Mouse (Mus musculus) stomach, embryonic 15.5 days (tissue): ENCODE results near the gene Ncf1. TPM values are rescaled to one million over a fixed set of nuclear protein-coding genes. Genes with fewer than 3 reads are reported as not detected.

Experiments used
- ATAC-seq: fragments of 200-750 bp; cut with Nextera tagmentation; 2 replicates; pipeline ENCODE4 v1.8.0; 2017; ENCODE audit warnings: low read depth, moderate number of reproducible peaks, moderate TSS enrichment; ENCODE audit not compliant: insufficient read depth, low FRiP score
- H3K27ac ChIP-seq: fragments of 300-500 bp; sonication (generic); 2 replicates; pipeline ENCODE4 v1.5.1; 2015; ENCODE audit warnings: mild to moderate bottlenecking, inconsistent platforms
- H3K27me3 ChIP-seq: fragments of 300-500 bp; sonication (generic); replicated peaks from 2 replicates; pipeline ENCODE4 v1.6.1; 2015; ENCODE audit warnings: inconsistent platforms
- H3K36me3 ChIP-seq: fragments of 300-500 bp; sonication (generic); 2 replicates; pipeline ENCODE4 v1.6.1; 2015; ENCODE audit warnings: inconsistent platforms
- H3K4me1 ChIP-seq: fragments of 300-500 bp; sonication (generic); 2 replicates; pipeline ENCODE4 v1.6.1; 2015; ENCODE audit warnings: inconsistent platforms
- H3K4me2 ChIP-seq: fragments of 300-500 bp; sonication (generic); 2 replicates; pipeline ENCODE4 v1.6.1; 2015; ENCODE audit warnings: mild to moderate bottlenecking, inconsistent platforms
- H3K4me3 ChIP-seq: fragments of 300-500 bp; sonication (generic); replicated peaks from 2 replicates; pipeline ENCODE4 v1.5.1; 2015; ENCODE audit warnings: inconsistent platforms
- H3K9ac ChIP-seq: fragments of 300-500 bp; sonication (generic); 2 replicates; pipeline ENCODE4 v1.6.1; 2015; ENCODE audit warnings: inconsistent platforms
- H3K9me3 ChIP-seq: fragments of 300-500 bp; sonication (generic); 2 replicates; pipeline ENCODE4 v1.6.1; 2016; ENCODE audit warnings: inconsistent platforms
- whole genome bisulfite sequencing: fragments of 180-500 bp; shearing (Covaris S2); methylation state at CpG from one replicate; pipeline ENCODE4 v1.1.7; 2015; 5-methylcytosine and 5-hydroxymethylcytosine counted together
- polyA plus RNA-seq: library from polyadenylated mRNA; unstranded; fragments of >200 nt; fragmentation: Nextera tagmentation; extraction: Ambion mirVana; gene quantifications from 2 replicates; pipeline ENCODE4 v1.2.1, GENCODE M21; 2015

Gene Ncf1
- polyA plus RNA-seq, 1 experiment from 2014 or later: 7.9 TPM

- Histone ChIP-seq H3K27me3 (no peaks in the 10 kb centered on the region; the same call in 1 of the 2 replicates), H3K36me3 (no peaks in the 10 kb centered on the region), H3K4me3 (peak overlapping the region; percentile 11; the same call in 1 of the 2 replicates), H3K4me2 (0 out of 2 replicates have a peak overlapping the region, but pooled peaks have one; percentile 3), H3K4me1 (0 out of 2 replicates have a peak, but pooled peaks cover 14% of the 10 kb centered on the region), H3K9ac (no peak overlapping the region), H3K9me3 (no peaks in the 10 kb centered on the region), H3K27ac (no peak overlapping the region)
- ATAC-seq: no peak
- 44% methylated on average over 10 of the region's 11 CpGs for WGBS
These were observed 1.7 kb downstream of the Ncf1 start for GRCm38 (mm10) chr5:134227574-134228248.

GRCm38 (mm10) chr5:134226946-134227345, 2.5 kb downstream of the Ncf1 start:
- peaks cover 12% of the 10 kb centered on the region for H3K4me1 ChIP-seq
- no peaks in the 10 kb centered on the region for H3K9me3 ChIP-seq
- no peak overlapping the region for H3K9ac ChIP-seq
- H3K4me3 ChIP-seq: no peak overlapping the region
- H3K36me3 ChIP-seq: no peaks in the 10 kb centered on the region
- H3K4me2 ChIP-seq: no peak overlapping the region
- 57% methylated on average over 12 of the region's 12 CpGs for WGBS
- no peak overlapping the region for H3K27ac ChIP-seq
- ATAC-seq: no peak
- no peaks in the 10 kb centered on the region; the same call in 1 of the 2 replicates for H3K27me3 ChIP-seq

- Histone ChIP-seq H3K4me3 (no peak overlapping the region), H3K9me3 (no peaks in the 10 kb centered on the region), H3K27me3 (no peaks in the 10 kb centered on the region; the same call in 1 of the 2 replicates), H3K4me1 (peaks cover 18% of the 10 kb centered on the region), H3K4me2 (no peak overlapping the region), H3K27ac (no peak overlapping the region), H3K9ac (no peak overlapping the region), H3K36me3 (no peaks in the 10 kb centered on the region)
- no peak for ATAC-seq
- WGBS: 77% methylated on average over 30 of the region's 30 CpGs
These were observed 4.1 kb downstream of the Ncf1 start for GRCm38 (mm10) chr5:134225110-134225901.

- Histone ChIP-seq H3K9me3 (no peaks in the 10 kb centered on the region), H3K4me3 (peak overlapping the region; percentile 29), H3K4me1 (peaks cover 15% of the 10 kb centered on the region), H3K9ac (0 out of 2 replicates have a peak overlapping the region, but pooled peaks have one; percentile 4), H3K36me3 (no peaks in the 10 kb centered on the region), H3K27ac (no peak overlapping the region), H3K27me3 (no peaks in the 10 kb centered on the region; the same call in 1 of the 2 replicates), H3K4me2 (peak overlapping the region; percentile 70)
- no peak for ATAC-seq
- whole genome bisulfite sequencing: 5% methylated on average over 36 of the region's 36 CpGs
These were observed 7.7 kb downstream of the Ncf1 start for GRCm38 (mm10) chr5:134221708-134222150.

- no peak for ATAC-seq
- H3K27ac ChIP-seq: no peak overlapping the region
- 0 out of 2 replicates have a peak, but pooled peaks cover 3% of the 10 kb centered on the region for H3K36me3 ChIP-seq
- peaks cover 11% of the 10 kb centered on the region for H3K4me1 ChIP-seq
- 0 out of 2 replicates have a peak overlapping the region, but pooled peaks have one; percentile 4 for H3K9ac ChIP-seq
- no peaks in the 10 kb centered on the region for H3K9me3 ChIP-seq
- no peaks in the 10 kb centered on the region; the same call in 1 of the 2 replicates for H3K27me3 ChIP-seq
- peak overlapping the region; percentile 70 for H3K4me2 ChIP-seq
- H3K4me3 ChIP-seq: peak overlapping the region; percentile 29
- WGBS: 32% methylated on average over 4 of the region's 4 CpGs
These were observed 8.1 kb downstream of the Ncf1 start for GRCm38 (mm10) chr5:134221278-134221677.

- Histone ChIP-seq H3K27ac (no peak overlapping the region), H3K4me1 (peaks cover 11% of the 10 kb centered on the region), H3K4me2 (no peak overlapping the region), H3K36me3 (0 out of 2 replicates have a peak, but pooled peaks cover 5% of the 10 kb centered on the region), H3K27me3 (no peaks in the 10 kb centered on the region), H3K9me3 (no peaks in the 10 kb centered on the region), H3K4me3 (no peak overlapping the region), H3K9ac (no peak overlapping the region)
- 74% methylated on average over 7 of the region's 7 CpGs for WGBS
- no peak for ATAC-seq
These were observed 11.5 kb downstream of the Ncf1 start for GRCm38 (mm10) chr5:134217900-134218299.

- ATAC-seq: no peak
- peaks cover 9% of the 10 kb centered on the region; the same call in 1 of the 2 replicates for H3K4me1 ChIP-seq
These were observed 15.2 kb downstream of the Ncf1 start for GRCm38 (mm10) chr5:134214021-134214806.

GRCm38 (mm10) chr5:134209931-134210554, 19.4 kb downstream of the Ncf1 start:
- Histone ChIP-seq H3K27ac (no peak overlapping the region), H3K4me1 (peaks cover 9% of the 10 kb centered on the region; the same call in 1 of the 2 replicates), H3K9ac (no peak overlapping the region), H3K4me2 (no peak overlapping the region), H3K36me3 (no peaks in the 10 kb centered on the region), H3K4me3 (no peak overlapping the region), H3K27me3 (no peaks in the 10 kb centered on the region), H3K9me3 (no peaks in the 10 kb centered on the region)
- peak; percentile 63 for ATAC-seq
- 11% methylated on average over 11 of the region's 11 CpGs for WGBS

More at GRCm38 (mm10) chr5:134214021-134214806, 15.2 kb downstream of the Ncf1 start:
- H3K9me3 ChIP-seq: no peaks in the 10 kb centered on the region
- no peak overlapping the region for H3K4me3 ChIP-seq
- H3K9ac ChIP-seq: no peak overlapping the region
- H3K27ac ChIP-seq: no peak overlapping the region
- WGBS: 48% methylated on average over 12 of the region's 12 CpGs
- no peaks in the 10 kb centered on the region for H3K27me3 ChIP-seq
- H3K4me2 ChIP-seq: no peak overlapping the region
- 0 out of 2 replicates have a peak, but pooled peaks cover 5% of the 10 kb centered on the region for H3K36me3 ChIP-seq

- Histone ChIP-seq H3K4me2 (no peak overlapping the region), H3K4me1 (peaks cover 9% of the 10 kb centered on the region; the same call in 1 of the 2 replicates), H3K9me3 (no peaks in the 10 kb centered on the region), H3K27me3 (no peaks in the 10 kb centered on the region), H3K36me3 (peaks cover 5% of the 10 kb centered on the region), H3K4me3 (no peak overlapping the region), H3K27ac (no peak overlapping the region), H3K9ac (no peak overlapping the region)
- WGBS: 74% methylated on average over 10 of the region's 10 CpGs
- no peak for ATAC-seq
These were observed 22.7 kb downstream of the Ncf1 start for GRCm38 (mm10) chr5:134206721-134207120.

- no peaks in the 10 kb centered on the region for H3K4me1 ChIP-seq
- no peaks in the 10 kb centered on the region for H3K27me3 ChIP-seq
- H3K9ac ChIP-seq: no peak overlapping the region
- no peak for ATAC-seq
- H3K36me3 ChIP-seq: peaks cover 7% of the 10 kb centered on the region; the same call in 1 of the 2 replicates
- WGBS: 86% methylated on average over 8 of the region's 8 CpGs
- no peaks in the 10 kb centered on the region for H3K9me3 ChIP-seq
- no peak overlapping the region for H3K4me3 ChIP-seq
- no peak overlapping the region for H3K27ac ChIP-seq
- no peak overlapping the region for H3K4me2 ChIP-seq
These were observed 35.8 kb downstream of the Ncf1 start for GRCm38 (mm10) chr5:134193664-134194063.

- Histone ChIP-seq H3K4me3 (no peak overlapping the region), H3K4me2 (no peak overlapping the region), H3K27me3 (no peaks in the 10 kb centered on the region), H3K9ac (no peak overlapping the region), H3K4me1 (peaks cover 3% of the 10 kb centered on the region), H3K27ac (no peak overlapping the region), H3K36me3 (no peaks in the 10 kb centered on the region), H3K9me3 (no peaks in the 10 kb centered on the region)
- 77% methylated on average over 7 of the region's 7 CpGs for WGBS
- ATAC-seq: no peak
These were observed 40.9 kb downstream of the Ncf1 start for GRCm38 (mm10) chr5:134188571-134188970.
